Mouse (Mus musculus) midbrain, embryonic 16.5 days (tissue): ENCODE measurements at regions not wholly inside any gene's neighbourhood (a gene's known extent, or its start where the extent isn't known, plus 50 kb on each side); places are given as distances from the start of the nearest gene placed in this dataset.

Source experiments
- ATAC-seq: fragments of 200-750 bp; cut with Nextera tagmentation; 2 replicates; pipeline ENCODE4 v1.8.0; 2017; ENCODE audit warnings: moderate TSS enrichment
- H3K27ac ChIP-seq: fragments of 300-500 bp; sonication (generic); 2 replicates; pipeline ENCODE4 v1.5.1; 2014; ENCODE audit warnings: mild to moderate bottlenecking, low read length, mixed read lengths
- H3K27me3 ChIP-seq: fragments of 300-500 bp; sonication (generic); 2 replicates; pipeline ENCODE4 v1.6.1; 2014; ENCODE audit warnings: low read depth, low read length, mixed read lengths; ENCODE audit not compliant: control insufficient read depth, insufficient read depth
- H3K36me3 ChIP-seq: fragments of 300-500 bp; sonication (generic); 2 replicates; pipeline ENCODE4 v1.6.1; 2014; ENCODE audit warnings: mild to moderate bottlenecking, low read length, moderate library complexity, mixed read lengths; ENCODE audit not compliant: control insufficient read depth, insufficient read depth
- H3K4me1 ChIP-seq: fragments of 300-500 bp; sonication (generic); 2 replicates; pipeline ENCODE4 v1.6.1; 2014; ENCODE audit warnings: mild to moderate bottlenecking, low read length, mixed read lengths; ENCODE audit not compliant: control insufficient read depth, insufficient read depth
- H3K4me2 ChIP-seq: fragments of 300-500 bp; sonication (generic); 2 replicates; pipeline ENCODE4 v1.6.1; 2014; ENCODE audit warnings: mild to moderate bottlenecking, low read length, mixed read lengths
- H3K4me3 ChIP-seq: fragments of 300-500 bp; sonication (generic); 2 replicates; pipeline ENCODE4 v1.5.1; 2014; ENCODE audit warnings: low read depth, mild to moderate bottlenecking, low read length, moderate library complexity, mixed read lengths
- H3K9ac ChIP-seq: fragments of 300-500 bp; sonication (generic); 2 replicates; pipeline ENCODE4 v1.6.1; 2014; ENCODE audit warnings: low read depth, low read length, mixed read lengths
- H3K9me3 ChIP-seq: fragments of 300-500 bp; sonication (generic); replicated peaks from 2 replicates; pipeline ENCODE4 v1.6.1; 2014; ENCODE audit warnings: mild to moderate bottlenecking, low read length, mixed read lengths; ENCODE audit not compliant: control insufficient read depth, poor library complexity, severe bottlenecking
- WGBS: fragments of 180-500 bp; shearing (Covaris S2); extraction: QIAGEN DNeasy Blood & Tissue Kit; methylation state at CpG from one replicate; pipeline ENCODE4 v1.1.7; 2014; 5-methylcytosine and 5-hydroxymethylcytosine counted together

GRCm38 (mm10) chr3:146337429-146337828, 67.0 kb upstream of the Ssx2ip start:
- no peaks in the 10 kb centered on the region for H3K9me3 ChIP-seq
- H3K27ac ChIP-seq: peak overlapping the region; percentile 79
- H3K9ac ChIP-seq: no peak overlapping the region; the same call in 1 of the 2 replicates
- 59% methylated on average over 3 of the region's 3 CpGs for WGBS
- H3K27me3 ChIP-seq: no peaks in the 10 kb centered on the region; the same call in 1 of the 2 replicates
- H3K4me1 ChIP-seq: peaks cover 22% of the 10 kb centered on the region
- no peaks in the 10 kb centered on the region for H3K36me3 ChIP-seq
- peak overlapping the region; percentile 54 for H3K4me2 ChIP-seq
- H3K4me3 ChIP-seq: no peak overlapping the region; the same call in 1 of the 2 replicates
- ATAC-seq: no peak

DNA sequence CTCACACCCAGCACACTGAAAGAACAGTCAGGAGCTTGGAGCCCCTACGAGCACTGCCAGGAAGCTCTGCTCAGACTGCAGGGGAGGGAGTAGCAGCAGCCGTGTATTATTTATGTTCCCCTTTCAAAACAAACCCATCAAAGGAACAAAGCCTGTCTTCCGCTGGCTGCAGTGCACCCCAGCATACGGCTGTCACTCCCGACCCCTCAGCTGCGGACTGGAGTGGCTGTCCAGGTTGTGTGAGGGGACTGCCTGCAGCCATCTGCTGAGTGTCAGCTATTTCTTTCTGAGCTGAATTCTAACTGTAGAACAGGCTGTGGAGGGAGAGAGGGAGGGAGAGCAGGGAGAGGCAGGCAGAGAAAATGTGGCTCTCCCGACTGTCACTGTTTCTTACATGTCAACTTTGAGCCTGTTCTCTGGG, 66.6 kb upstream of the Ssx2ip start:
- Histone ChIP-seq H3K36me3 (no peaks in the 10 kb centered on the region), H3K4me3 (peak overlapping the region; percentile 18; the same call in 1 of the 2 replicates), H3K27me3 (no peaks in the 10 kb centered on the region), H3K4me1 (peaks cover 22% of the 10 kb centered on the region), H3K9me3 (no peaks in the 10 kb centered on the region), H3K27ac (peak overlapping the region; percentile 79), H3K9ac (peak overlapping the region; percentile 65), H3K4me2 (peak overlapping the region; percentile 54)
- ATAC-seq: peak; percentile 78
- under 1% methylated on average over 7 of the region's 7 CpGs for WGBS

- H3K4me2 ChIP-seq: no peak overlapping the region
- no peak for ATAC-seq
- H3K4me3 ChIP-seq: no peak overlapping the region
- H3K4me1 ChIP-seq: peaks cover 22% of the 10 kb centered on the region
- no peaks in the 10 kb centered on the region for H3K27me3 ChIP-seq
- no peaks in the 10 kb centered on the region for H3K36me3 ChIP-seq
- 63% methylated on average over 9 of the region's 9 CpGs for WGBS
- no peak overlapping the region; the same call in 1 of the 2 replicates for H3K27ac ChIP-seq
- no peaks in the 10 kb centered on the region for H3K9me3 ChIP-seq
- no peak overlapping the region for H3K9ac ChIP-seq
Measured at GRCm38 (mm10) chr3:146338445-146338844, 66.0 kb upstream of the Ssx2ip start.

GRCm38 (mm10) chr3:146340316-146341055, 64.0 kb upstream of the Ssx2ip start:
- no peak for ATAC-seq
- Histone ChIP-seq H3K4me1 (peaks cover 21% of the 10 kb centered on the region), H3K4me3 (no peak overlapping the region), H3K4me2 (no peak overlapping the region), H3K36me3 (no peaks in the 10 kb centered on the region), H3K9me3 (no peaks in the 10 kb centered on the region), H3K27me3 (no peaks in the 10 kb centered on the region), H3K27ac (no peak overlapping the region), H3K9ac (no peak overlapping the region)
- 80% methylated on average over 12 of the region's 12 CpGs for WGBS

GRCm38 (mm10) chr3:146341652-146342340, 62.6 kb upstream of the Ssx2ip start:
- H3K36me3 ChIP-seq: no peaks in the 10 kb centered on the region
- no peaks in the 10 kb centered on the region for H3K27me3 ChIP-seq
- peaks cover 25% of the 10 kb centered on the region for H3K4me1 ChIP-seq
- no peak for ATAC-seq
- WGBS: 56% methylated on average over 6 of the region's 6 CpGs
- H3K4me2 ChIP-seq: no peak overlapping the region
- H3K27ac ChIP-seq: no peak overlapping the region
- H3K9ac ChIP-seq: no peak overlapping the region
- no peaks in the 10 kb centered on the region for H3K9me3 ChIP-seq
- no peak overlapping the region for H3K4me3 ChIP-seq

- peaks cover 16% of the 10 kb centered on the region for H3K4me1 ChIP-seq
- H3K27ac ChIP-seq: no peak overlapping the region
- no peaks in the 10 kb centered on the region for H3K36me3 ChIP-seq
- no peak overlapping the region for H3K9ac ChIP-seq
- H3K27me3 ChIP-seq: no peaks in the 10 kb centered on the region
- no peak overlapping the region for H3K4me3 ChIP-seq
- H3K4me2 ChIP-seq: no peak overlapping the region
- no peaks in the 10 kb centered on the region for H3K9me3 ChIP-seq
- WGBS: 100% methylated on average over 1 of the region's 1 CpGs
- ATAC-seq: no peak
Measured at GRCm38 (mm10) chr3:146342727-146343126, 61.7 kb upstream of the Ssx2ip start.

DNA sequence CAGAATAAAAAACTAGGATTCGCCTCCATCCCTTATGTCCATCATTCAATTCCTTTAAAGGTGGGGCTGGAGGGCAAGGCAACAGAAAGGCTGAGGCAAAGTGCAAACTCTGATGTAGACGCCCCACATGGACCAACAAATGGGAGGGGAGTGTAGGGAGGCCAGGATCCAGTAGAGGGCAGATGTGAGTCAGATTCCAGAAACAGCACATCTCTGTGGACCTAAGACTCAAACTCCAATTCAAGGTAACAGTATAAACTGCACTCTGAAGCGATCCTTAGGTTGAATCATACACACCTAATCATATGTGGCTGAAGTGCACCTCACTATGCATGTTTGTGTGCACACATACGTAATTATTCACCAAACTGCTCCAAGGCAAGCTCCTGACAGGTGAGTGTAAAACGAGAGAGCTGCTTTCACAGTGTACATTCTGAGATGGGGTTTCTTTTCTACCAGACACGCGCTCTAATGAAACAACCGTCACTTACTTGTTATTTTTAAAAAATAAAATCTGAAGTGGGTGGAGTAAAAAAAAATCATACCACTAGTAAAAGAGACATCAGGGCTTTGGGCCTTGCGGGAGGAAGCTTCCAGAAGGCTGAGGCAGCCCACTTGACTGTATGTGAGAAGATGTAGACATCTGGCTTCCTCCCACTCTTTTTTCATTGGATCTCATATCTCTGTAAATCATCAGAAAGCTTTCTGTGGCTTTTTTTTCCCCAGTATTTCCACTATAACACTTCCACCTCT, 60.6 kb upstream of the Ssx2ip start:
- H3K36me3 ChIP-seq: no peaks in the 10 kb centered on the region
- no peaks in the 10 kb centered on the region for H3K9me3 ChIP-seq
- 57% methylated on average over 9 of the region's 9 CpGs for WGBS
- H3K9ac ChIP-seq: no peak overlapping the region
- peaks cover 11% of the 10 kb centered on the region for H3K4me1 ChIP-seq
- peak overlapping the region; percentile 63; the same call in 1 of the 2 replicates for H3K27ac ChIP-seq
- H3K4me2 ChIP-seq: no peak overlapping the region
- 0 out of 2 replicates have a peak, but pooled peaks have one; percentile 19 for ATAC-seq
- no peaks in the 10 kb centered on the region for H3K27me3 ChIP-seq
- no peak overlapping the region for H3K4me3 ChIP-seq

DNA sequence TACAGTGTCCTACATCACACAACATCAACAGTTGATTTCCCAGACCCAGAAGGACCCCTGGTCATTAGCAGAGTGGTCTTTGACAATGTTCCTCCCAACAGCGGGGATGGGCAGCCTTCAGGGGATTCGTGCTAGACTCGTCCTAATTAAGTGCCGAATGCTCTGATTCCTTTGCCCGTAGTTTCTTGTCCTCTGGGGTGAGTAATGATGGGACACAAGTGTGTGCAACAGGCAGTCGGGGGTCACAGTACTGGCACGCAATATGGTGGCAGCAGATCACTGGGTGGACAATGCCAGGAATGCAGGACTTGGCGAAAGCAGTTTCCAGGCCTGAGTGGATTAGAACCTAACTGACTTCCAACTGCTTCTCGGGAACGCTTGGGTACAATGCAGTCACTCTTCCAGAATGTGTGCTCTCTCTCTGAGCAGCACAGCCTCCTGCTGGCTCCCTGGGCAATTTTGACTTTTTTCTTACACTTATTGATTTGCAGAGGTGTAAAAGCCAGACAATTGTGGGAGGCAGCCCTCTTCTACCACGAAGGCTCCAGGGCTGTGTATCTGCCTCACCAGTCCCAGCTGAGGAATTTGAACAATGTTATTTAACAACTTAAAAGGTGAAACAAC, 59.9 kb upstream of the Ssx2ip start:
- no peak for ATAC-seq
- 69% methylated on average over 11 of the region's 11 CpGs for WGBS
- Histone ChIP-seq H3K27ac (peak overlapping the region; percentile 63), H3K9ac (no peak overlapping the region; the same call in 1 of the 2 replicates), H3K4me3 (no peak overlapping the region), H3K36me3 (no peaks in the 10 kb centered on the region), H3K27me3 (no peaks in the 10 kb centered on the region), H3K9me3 (no peaks in the 10 kb centered on the region), H3K4me2 (no peak overlapping the region; the same call in 1 of the 2 replicates), H3K4me1 (peaks cover 11% of the 10 kb centered on the region)
